Mouse (Mus musculus) ES-Bruce4 (cell line): ENCODE measurements around the gene Pparg.

Source experiments
- CTCF ChIP-seq: IDR thresholded peaks from one replicate; pipeline ENCODE4 v1.8.1; 2011; ENCODE audit warnings: low read depth, low read length
- POLR2A ChIP-seq: IDR thresholded peaks from one replicate; pipeline ENCODE4 v1.8.1; 2011; ENCODE audit warnings: low read length; ENCODE audit not compliant: insufficient read depth

DNA sequence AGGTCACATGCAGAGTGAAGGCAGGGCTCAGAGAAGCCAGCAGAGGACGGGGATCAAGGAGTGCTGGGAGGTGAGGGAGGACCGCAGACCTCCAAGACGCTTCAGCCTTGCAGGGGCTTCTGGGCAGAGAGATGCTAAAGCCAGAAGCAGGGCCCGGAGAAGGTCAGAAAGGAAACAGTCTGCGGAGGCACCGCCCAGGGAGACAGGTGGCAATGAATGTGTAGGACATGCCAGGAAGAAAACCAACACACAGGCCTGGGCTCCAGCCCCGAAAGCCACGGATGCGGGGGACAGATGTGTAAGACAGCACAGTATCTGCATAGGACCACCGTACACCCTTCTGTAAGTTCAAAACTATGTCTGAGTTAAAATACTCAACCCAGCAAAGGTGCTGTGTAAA is 139.5 kb downstream of the Pparg start:
- no peak for TF ChIP-seq POLR2A
- TF ChIP-seq CTCF: no peak
